In genomic region chr1:194182293-194182692, GRCm38 (mm10) we compare ENCODE assay signal across 28 mouse cellular contexts.
"Had no signal": no experiment of that assay in that cellular context is flagged by ENCODE, and none has a peak within 500 bp of the region (broad histone marks: within the 10 kb centered on the region; RNA-seq: fewer than 3 reads in every experiment).

No protein-coding gene starts in this region.

- H3K4me3 ChIP-seq: embryonic facial prominence, embryonic 10.5 days; embryonic facial prominence, embryonic 12.5 days; embryonic facial prominence, embryonic 13.5 days; embryonic facial prominence, embryonic 15.5 days; erythroblast, embryonic 14.5 days; forebrain, embryonic 10.5 days; forebrain, embryonic 12.5 days; forebrain, embryonic 13.5 days; forebrain, embryonic 15.5 days; gastrocnemius, adult 2 months had no signal

- H3K36me3 ChIP-seq: embryonic facial prominence, embryonic 10.5 days; embryonic facial prominence, embryonic 12.5 days; embryonic facial prominence, embryonic 13.5 days; embryonic facial prominence, embryonic 15.5 days; forebrain, embryonic 10.5 days; forebrain, embryonic 12.5 days; forebrain, embryonic 15.5 days had no signal

- H3K27me3 ChIP-seq: embryonic facial prominence, embryonic 12.5 days; embryonic facial prominence, embryonic 13.5 days; embryonic facial prominence, embryonic 15.5 days; forebrain, embryonic 12.5 days; forebrain, embryonic 13.5 days; forebrain, embryonic 15.5 days had no signal

- DNase-seq: cerebellum, adult 18-20 months; cerebellum, adult 2 months; cerebellum, adult 8-10 months; cerebellum, adult 9-10 months; cerebellum, adult 9-11 months; cerebellum, postnatal 10 days; cerebellum, postnatal 14 days; cerebellum, postnatal 25 days; cerebellum, postnatal 36 days; embryo, embryonic 11 days; forebrain, postnatal 0 days; gastrocnemius, adult 2 months; gastrocnemius, postnatal 10 days; gastrocnemius, postnatal 14 days; gastrocnemius, postnatal 25 days; gastrocnemius, postnatal 36 days; heart, adult 11 months had no signal

- H3K27ac ChIP-seq: embryonic facial prominence, embryonic 10.5 days; embryonic facial prominence, embryonic 12.5 days; embryonic facial prominence, embryonic 13.5 days; embryonic facial prominence, embryonic 15.5 days; forebrain, embryonic 10.5 days; forebrain, embryonic 12.5 days; forebrain, embryonic 13.5 days; forebrain, embryonic 15.5 days; gastrocnemius, adult 2 months had no signal

- H3K4me2 ChIP-seq: embryonic facial prominence, embryonic 12.5 days; embryonic facial prominence, embryonic 13.5 days; embryonic facial prominence, embryonic 15.5 days; forebrain, embryonic 12.5 days; forebrain, embryonic 13.5 days; forebrain, embryonic 15.5 days had no signal

- H3K9me3 ChIP-seq: embryonic facial prominence, embryonic 10.5 days; embryonic facial prominence, embryonic 12.5 days; embryonic facial prominence, embryonic 13.5 days; embryonic facial prominence, embryonic 15.5 days; forebrain, embryonic 10.5 days; forebrain, embryonic 12.5 days; forebrain, embryonic 13.5 days; forebrain, embryonic 15.5 days had no signal

- H3K9ac ChIP-seq: embryonic facial prominence, embryonic 12.5 days; embryonic facial prominence, embryonic 13.5 days; embryonic facial prominence, embryonic 15.5 days; forebrain, embryonic 12.5 days; forebrain, embryonic 13.5 days; forebrain, embryonic 15.5 days; forebrain, postnatal 0 days had no signal

- H3K4me1 ChIP-seq: embryonic facial prominence, embryonic 10.5 days; embryonic facial prominence, embryonic 12.5 days; embryonic facial prominence, embryonic 13.5 days; embryonic facial prominence, embryonic 15.5 days; forebrain, embryonic 10.5 days; forebrain, embryonic 12.5 days; forebrain, embryonic 13.5 days; forebrain, embryonic 15.5 days had no signal

- ATAC-seq: forebrain, embryonic 13.5 days; forebrain, embryonic 14.5 days; forebrain, embryonic 15.5 days; forebrain, embryonic 16.5 days; forebrain, postnatal 0 days had no signal
